Mouse (Mus musculus) bone marrow, adult 2 months (tissue): ENCODE data around the gene Kif14. TPM values are rescaled to one million over a fixed set of nuclear protein-coding genes. Genes with fewer than 3 reads are reported as not detected.

Experiments used
- H3K27ac ChIP-seq: fragments of 200-500 bp; 2 replicates; pipeline ENCODE4 v1.5.1; 2012; ENCODE audit warnings: low read depth, mild to moderate bottlenecking, control low read depth, inconsistent platforms, low read length; ENCODE audit not compliant: control insufficient read depth, poor library complexity, insufficient read depth
- H3K4me1 ChIP-seq: fragments of 200-500 bp; 2 replicates; pipeline ENCODE4 v1.6.1; 2011; ENCODE audit warnings: low read length; ENCODE audit not compliant: control insufficient read depth, insufficient read depth
- H3K4me3 ChIP-seq: fragments of 200-500 bp; replicated peaks from 2 replicates; pipeline ENCODE3; 2011; ENCODE audit warnings: mild to moderate bottlenecking, low read depth, low read length, control low read depth; ENCODE audit not compliant: control insufficient read depth
- CTCF ChIP-seq: fragments of 200-500 bp; IDR thresholded peaks from 2 replicates; pipeline ENCODE4 v1.5.1; 2011; ENCODE audit warnings: low read length, control low read depth; ENCODE audit not compliant: control insufficient read depth, insufficient read depth
- POLR2A ChIP-seq: fragments of 200-500 bp; IDR thresholded peaks from 2 replicates; pipeline ENCODE4 v1.6.1; 2011; ENCODE audit warnings: low read depth, mild to moderate bottlenecking, control low read depth, low read length, borderline replicate concordance; ENCODE audit not compliant: control insufficient read depth
- WGBS: fragments of 180-500 bp; shearing (Covaris S2); methylation state at CpG from one replicate; pipeline ENCODE4 v1.1.7; 2018; 5-methylcytosine and 5-hydroxymethylcytosine counted together
- polyA plus RNA-seq: library from polyadenylated mRNA; stranded (reverse); fragments of >200 nt; gene quantifications from 2 replicates; pipeline ENCODE4 v1.2.4, GENCODE M21; 2011; ENCODE audit warnings: low replicate concordance; ENCODE audit not compliant: missing spikeins, insufficient read depth, insufficient read length

Kif14 gene
- polyA plus RNA-seq, 1 experiment: 15.0 TPM

DNA sequence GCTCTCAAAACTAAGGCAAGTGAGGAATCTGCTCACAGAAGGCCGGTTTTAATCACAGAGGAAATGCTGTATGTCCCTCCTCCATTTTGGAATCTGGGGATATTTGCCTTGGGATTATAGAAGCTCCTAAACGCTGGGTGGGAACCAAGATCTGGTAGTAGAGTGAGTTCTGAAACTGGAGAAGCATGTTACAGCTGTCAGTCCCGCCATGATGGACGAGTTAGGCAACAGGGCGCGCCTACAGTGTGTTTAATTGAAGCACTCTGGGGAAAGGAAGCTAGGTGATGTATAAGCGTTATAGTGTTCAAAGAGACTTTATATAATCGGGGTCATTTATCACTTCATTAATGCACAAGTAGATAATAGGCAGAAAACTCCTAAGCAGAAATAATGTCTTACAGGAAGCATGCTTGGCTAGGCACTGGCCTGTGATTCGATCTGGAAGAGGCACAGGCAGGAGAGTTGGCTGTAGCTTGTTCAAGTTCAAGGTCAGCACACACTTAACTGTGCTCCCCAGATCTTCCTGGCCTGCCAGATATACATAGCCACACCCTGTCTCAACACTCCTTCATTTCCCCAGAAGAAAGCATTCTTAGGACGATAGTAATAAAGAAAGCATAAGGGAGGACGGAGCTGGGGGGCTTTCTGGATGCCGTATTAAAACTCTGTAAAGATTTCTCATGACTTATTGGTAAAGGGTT is 21.4 kb upstream of the Kif14 start:
- H3K4me3 ChIP-seq: no peak overlapping the region
- H3K27ac ChIP-seq: no peak overlapping the region
- no peak for TF ChIP-seq CTCF
- no peak for TF ChIP-seq POLR2A
- 76% methylated on average over 12 of the region's 12 CpGs for WGBS
- H3K4me1 ChIP-seq: peaks cover 1% of the 10 kb centered on the region; the same call in 1 of the 2 replicates

- H3K4me3 ChIP-seq: no peak overlapping the region
- no peak for TF ChIP-seq POLR2A
- no peak for TF ChIP-seq CTCF
- H3K4me1 ChIP-seq: peaks cover 1% of the 10 kb centered on the region; the same call in 1 of the 2 replicates
- no peak overlapping the region for H3K27ac ChIP-seq
- WGBS: 82% methylated on average over 10 of the region's 10 CpGs
Measured at GRCm38 (mm10) chr1:136446933-136447332, 19.2 kb upstream of the Kif14 start.

DNA sequence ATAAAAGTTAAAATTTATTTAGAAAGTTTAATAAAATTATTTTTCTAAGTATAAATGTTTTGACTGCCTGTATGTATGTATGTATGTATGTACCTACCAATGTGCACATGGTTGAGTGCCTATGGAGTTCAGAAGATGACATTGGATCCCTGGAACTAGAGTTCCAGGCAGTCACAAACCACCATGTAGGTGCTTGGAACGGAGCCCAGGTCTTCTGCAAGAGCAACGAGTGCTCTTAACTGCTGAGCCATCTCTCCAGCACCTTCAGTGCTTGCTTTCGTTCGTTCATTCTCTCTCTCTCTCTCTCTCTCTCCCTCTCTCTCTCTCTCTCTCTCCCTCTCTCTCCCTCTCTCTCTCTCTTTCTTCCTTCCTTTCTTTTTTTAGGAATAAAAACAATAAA is 18.8 kb upstream of the Kif14 start:
- Histone ChIP-seq H3K4me1 (peaks cover 1% of the 10 kb centered on the region; the same call in 1 of the 2 replicates), H3K27ac (no peak overlapping the region), H3K4me3 (no peak overlapping the region)
- TF ChIP-seq CTCF (no peak), POLR2A (no peak)
- WGBS: 44% methylated on average over 4 of the region's 4 CpGs

DNA sequence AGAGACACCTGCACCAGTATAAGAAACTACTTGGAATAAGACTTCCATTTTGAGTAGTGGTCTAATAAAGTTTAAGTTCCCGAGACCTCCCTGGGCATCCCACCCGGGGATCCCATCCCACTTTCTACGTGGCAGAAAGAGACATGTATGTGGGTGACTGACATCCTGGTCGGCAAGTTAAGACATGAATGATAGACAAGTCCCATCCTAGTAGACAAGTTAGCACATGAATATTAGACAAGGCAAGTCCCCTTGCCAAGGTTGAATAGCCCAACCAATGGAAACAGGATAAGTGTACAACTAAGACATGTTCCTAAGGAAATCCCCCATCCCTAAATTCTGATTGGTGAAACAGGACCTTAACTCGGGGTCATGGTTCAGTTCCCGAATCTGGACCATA is 16.6 kb upstream of the Kif14 start:
- Histone ChIP-seq H3K4me3 (no peak overlapping the region), H3K4me1 (no peaks in the 10 kb centered on the region; the same call in 1 of the 2 replicates), H3K27ac (no peak overlapping the region)
- WGBS: 85% methylated on average over 6 of the region's 6 CpGs
- TF ChIP-seq POLR2A (no peak), CTCF (no peak)

- H3K27ac ChIP-seq: no peak overlapping the region
- no peak for TF ChIP-seq POLR2A
- TF ChIP-seq CTCF: no peak
- 81% methylated on average over 5 of the region's 5 CpGs for WGBS
- H3K4me1 ChIP-seq: no peaks in the 10 kb centered on the region; the same call in 1 of the 2 replicates
- no peak overlapping the region for H3K4me3 ChIP-seq
Measured at GRCm38 (mm10) chr1:136450206-136450605, 15.9 kb upstream of the Kif14 start.

DNA sequence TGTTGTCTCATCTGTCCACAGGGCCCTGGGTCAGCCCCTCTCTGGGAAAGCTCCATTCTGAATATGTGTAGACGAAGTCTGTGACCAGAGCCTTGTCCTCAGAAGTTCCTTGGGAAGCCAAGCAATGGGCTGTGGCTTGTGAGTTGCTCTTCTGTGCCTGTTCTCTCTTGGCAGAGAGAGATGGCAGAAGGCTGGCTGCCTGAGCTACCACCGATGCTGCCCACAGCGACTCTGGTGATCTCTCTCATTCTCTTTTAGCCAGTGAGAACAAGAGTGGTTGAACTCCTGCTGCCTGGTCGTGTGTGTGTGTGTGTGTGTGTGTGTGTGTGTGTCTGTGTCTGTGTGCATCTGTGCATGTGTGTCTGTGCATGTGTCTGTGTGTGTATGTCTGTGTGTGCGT is 13.7 kb upstream of the Kif14 start:
- Histone ChIP-seq H3K27ac (no peak overlapping the region), H3K4me3 (no peak overlapping the region), H3K4me1 (no peaks in the 10 kb centered on the region)
- TF ChIP-seq POLR2A (no peak), CTCF (no peak)
- 71% methylated on average over 5 of the region's 5 CpGs for WGBS

GRCm38 (mm10) chr1:136455756-136456585 is 10.2 kb upstream of the Kif14 start:
- H3K4me1 ChIP-seq: no peaks in the 10 kb centered on the region
- TF ChIP-seq POLR2A (no peak), CTCF (no peak)
- H3K4me3 ChIP-seq: no peak overlapping the region
- WGBS: 81% methylated on average over 17 of the region's 17 CpGs
- no peak overlapping the region for H3K27ac ChIP-seq

DNA sequence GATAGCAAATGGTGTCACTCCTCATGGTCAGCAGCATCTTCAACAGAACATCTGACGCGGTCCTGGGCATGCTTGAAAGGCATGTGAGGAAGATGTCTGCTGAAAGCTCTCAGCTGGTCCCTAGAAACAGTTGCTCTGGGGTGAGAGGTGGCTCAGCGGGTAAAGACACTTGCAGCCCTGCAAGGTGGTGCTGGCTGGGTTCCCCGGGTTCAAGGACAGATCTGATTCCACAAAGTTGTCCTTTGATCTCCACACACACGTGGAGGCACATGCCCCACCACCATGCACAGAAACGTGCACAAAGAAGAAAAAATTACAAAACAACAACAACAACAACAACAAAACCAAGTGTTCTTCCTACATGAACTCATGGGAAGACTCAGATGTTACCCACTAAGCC is 9.4 kb upstream of the Kif14 start:
- no peak for TF ChIP-seq POLR2A
- TF ChIP-seq CTCF: no peak
- Histone ChIP-seq H3K4me1 (no peaks in the 10 kb centered on the region), H3K4me3 (no peak overlapping the region), H3K27ac (no peak overlapping the region)
- 74% methylated on average over 6 of the region's 6 CpGs for WGBS
